Mouse (Mus musculus): Measurements from ENCODE around the gene Cdk17. TPM values are rescaled to one million over a fixed set of nuclear protein-coding genes. Genes with fewer than 3 reads are reported as not detected.

Cdk17 gene
- polyA plus RNA-seq, 1 experiment from 2014 or later: 19.2 TPM

MicroRNAs within 50 kb of the gene (microRNA counts, 519-probe panel; counts per million panel counts)
- 236 counts per million, percentile 44 among the panel's probes with 10 or more counts for microRNA mmu-miR-1931

Small RNA genes within 50 kb of the gene (microRNA-seq; reads per million reads assigned to microRNA genes)
- gene Mir1931: 0.74 reads per million

Other genes with a start within 250 kb of the Cdk17 start
- gene Cfap54, start 79.3 kb upstream of the Cdk17 start, polyA plus RNA-seq (2015; fragmentation: Nextera tagmentation; extraction: Ambion mirVana): 0.07 and 0.62 TPM in 2 replicates
- gene Elk3, start 150.3 kb downstream of the Cdk17 start, polyA plus RNA-seq (2015; fragmentation: Nextera tagmentation; extraction: Ambion mirVana): 33.9 and 40.0 TPM in 2 replicates